Mouse (Mus musculus) frontal cortex, adult 2 months (tissue): Measurements from ENCODE around the gene Pla1a. TPM values are rescaled to one million over a fixed set of nuclear protein-coding genes. Genes with fewer than 3 reads are reported as not detected.

Experiments used
- DNase-seq, 2 experiments: peaks; one replicate each; pipeline ENCODE4 v3.0.0; 2022; ENCODE audit warnings: low spot score in 1 of 2; ENCODE audit errors: extremely low spot score in 1 of 2
- polyA plus RNA-seq: library from polyadenylated mRNA; depleted of rRNA; stranded (reverse); fragments of >200 nt; gene quantifications from 2 replicates; pipeline ENCODE4 v1.2.3, GENCODE M21; 2012

The Pla1a gene
- polyA plus RNA-seq, 1 experiment: 2.4 TPM

DNA sequence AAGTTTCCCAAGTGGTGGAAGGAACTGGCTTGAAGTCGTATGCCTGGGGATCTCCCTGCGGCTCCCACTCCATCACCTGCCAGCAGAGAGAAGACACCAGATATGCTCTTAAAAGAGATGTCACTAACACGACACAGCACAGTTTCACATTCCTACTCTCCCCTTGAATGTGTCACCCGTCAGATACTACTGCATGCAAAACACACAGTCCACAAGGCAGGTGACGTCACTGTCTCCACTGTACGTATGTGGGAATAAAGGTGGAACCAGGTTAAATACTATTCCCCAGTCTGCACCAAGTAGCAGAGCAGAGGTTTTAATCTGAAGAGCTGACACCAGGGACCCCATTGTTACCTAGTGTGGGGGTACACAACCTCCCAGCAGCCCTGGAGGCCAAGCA, 7.5 kb upstream of the Pla1a start:
- DNase-seq: no peak

DNA sequence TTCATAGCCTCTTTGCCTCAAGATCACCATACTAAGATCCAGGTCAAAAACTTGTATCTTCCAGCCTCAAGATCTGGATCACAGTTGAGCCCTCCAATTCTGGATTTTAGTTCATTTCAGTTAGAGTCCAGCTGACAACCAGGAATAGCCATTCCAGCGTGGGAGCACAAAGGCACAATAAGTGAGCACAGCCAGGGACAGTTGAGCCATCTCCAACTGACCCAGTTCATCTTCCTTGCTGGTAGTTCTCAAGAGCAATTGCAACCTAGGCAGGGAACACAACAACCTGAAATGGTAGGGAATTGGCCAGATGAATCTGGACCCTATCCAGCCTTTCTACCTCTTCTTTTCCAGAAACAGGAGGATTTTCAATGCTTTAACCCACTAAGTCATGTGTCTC, 6.2 kb upstream of the Pla1a start:
- DNase-seq: peak in 1 of 2 experiments; percentile 31

DNA sequence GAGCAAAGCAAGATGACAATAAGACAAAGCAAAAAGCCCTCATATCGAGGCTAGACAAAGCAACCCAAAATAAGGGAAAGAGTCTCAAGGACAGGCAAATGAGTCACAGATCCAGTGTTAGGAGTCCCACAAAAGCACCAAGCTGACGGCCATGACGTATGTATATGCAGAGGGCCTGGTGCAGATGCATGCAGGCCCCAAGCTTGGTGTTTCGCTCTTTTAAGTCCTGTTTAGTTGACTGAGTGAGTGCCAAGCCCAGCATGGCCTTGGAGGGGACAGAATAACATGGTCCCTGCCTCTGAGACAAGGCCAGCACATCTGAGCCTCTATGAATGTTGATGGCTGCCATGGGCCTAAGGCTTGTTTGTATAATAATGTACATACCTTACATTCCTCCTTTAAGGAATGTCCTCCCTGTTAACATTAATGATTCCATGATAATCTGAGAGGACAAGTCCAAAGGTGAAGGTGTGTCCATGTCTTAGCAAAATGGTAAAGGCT, 1.4 kb upstream of the Pla1a start:
- DNase-seq: no peak

DNA sequence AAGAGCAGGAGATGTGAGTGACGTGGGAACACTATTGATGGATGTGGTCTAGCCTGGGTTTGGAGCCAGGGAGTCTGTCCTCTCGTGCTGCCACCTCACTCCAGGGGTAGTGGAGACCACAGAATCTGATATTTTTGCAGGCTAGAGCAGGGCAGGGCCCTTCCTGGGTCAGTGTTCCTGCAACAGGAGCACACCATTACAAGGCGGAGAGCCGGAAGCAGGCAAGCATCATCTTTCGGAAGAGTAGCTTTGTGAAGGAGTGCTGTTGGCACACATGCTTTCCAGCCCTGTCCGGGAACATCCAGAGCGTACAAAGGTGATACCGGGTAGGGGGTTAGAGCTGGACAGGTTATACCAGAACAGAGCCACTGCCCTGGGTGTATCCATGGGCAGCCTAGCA, 569 bp upstream of the Pla1a start:
- no peak for DNase-seq

- no peak for DNase-seq
Observed at GRCm38 (mm10) chr16:38431446-38432185, 1.3 kb downstream of the Pla1a start.

DNA sequence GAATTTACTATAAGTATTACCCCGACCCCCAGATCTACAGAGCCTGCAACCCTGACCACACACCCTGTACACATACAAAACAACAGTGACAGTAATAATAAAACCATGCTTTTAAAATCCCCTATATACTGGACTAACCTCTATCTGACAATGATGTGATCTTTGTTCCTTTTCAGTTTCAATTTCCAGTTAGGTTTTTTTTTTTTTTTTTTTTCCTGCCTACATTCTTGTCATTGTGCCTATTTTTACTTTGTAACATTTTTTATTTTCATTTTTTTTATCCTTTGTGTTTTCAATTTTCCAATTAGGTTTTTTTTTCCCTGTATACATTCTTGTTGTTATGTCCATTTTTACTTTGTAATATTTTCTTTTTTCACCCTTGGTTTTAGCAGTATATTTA, 7.1 kb downstream of the Pla1a start:
- DNase-seq: no peak

GRCm38 (mm10) chr16:38425374-38425773, 7.6 kb downstream of the Pla1a start:
- DNase-seq: no peak

- no peak for DNase-seq
Observed at GRCm38 (mm10) chr16:38414953-38415352, 18.0 kb downstream of the Pla1a start.

GRCm38 (mm10) chr16:38408416-38408815, 24.5 kb downstream of the Pla1a start:
- no peak for DNase-seq

DNA sequence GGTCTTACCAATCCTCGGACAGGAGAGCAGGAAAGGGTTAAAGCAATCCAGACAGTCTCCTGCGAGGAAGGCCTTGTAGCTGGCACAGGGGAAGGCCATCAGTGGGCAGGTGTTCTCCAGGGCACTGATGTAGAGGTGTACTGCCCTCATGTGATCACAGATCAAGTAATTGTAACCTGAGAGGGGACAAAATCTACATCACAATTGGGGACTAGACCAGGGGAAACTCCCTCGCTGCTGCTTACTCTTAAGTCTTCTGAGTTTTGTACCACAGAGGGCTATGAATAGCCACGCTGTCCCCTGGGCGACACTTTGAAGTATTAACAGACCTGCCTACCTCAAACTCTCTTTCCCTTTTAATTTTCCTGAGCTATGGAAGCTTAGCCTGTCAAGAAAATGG, 25.4 kb downstream of the Pla1a start:
- DNase-seq: no peak

- no peak for DNase-seq
Observed at GRCm38 (mm10) chr16:38406708-38407107, 26.2 kb downstream of the Pla1a start.

DNA sequence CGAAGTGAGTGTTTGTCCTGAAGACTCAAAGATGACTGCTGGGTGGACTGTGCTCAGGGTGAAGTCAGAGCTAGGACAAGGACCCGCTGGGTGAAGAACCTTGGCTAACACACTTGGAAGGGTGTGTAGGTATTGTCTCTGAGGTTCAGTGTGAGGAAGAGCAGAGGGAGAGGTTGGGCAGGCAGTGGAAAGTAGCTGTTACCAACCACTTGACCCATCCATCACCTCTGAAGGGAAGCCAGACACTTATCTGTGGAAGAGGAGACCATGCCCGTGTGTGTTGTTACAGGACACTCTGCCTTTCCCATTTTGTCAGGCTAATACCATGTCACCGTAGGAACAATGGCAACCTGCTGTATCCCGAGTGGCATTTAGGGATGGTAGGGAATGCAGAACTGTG, 26.7 kb downstream of the Pla1a start:
- no peak for DNase-seq

DNA sequence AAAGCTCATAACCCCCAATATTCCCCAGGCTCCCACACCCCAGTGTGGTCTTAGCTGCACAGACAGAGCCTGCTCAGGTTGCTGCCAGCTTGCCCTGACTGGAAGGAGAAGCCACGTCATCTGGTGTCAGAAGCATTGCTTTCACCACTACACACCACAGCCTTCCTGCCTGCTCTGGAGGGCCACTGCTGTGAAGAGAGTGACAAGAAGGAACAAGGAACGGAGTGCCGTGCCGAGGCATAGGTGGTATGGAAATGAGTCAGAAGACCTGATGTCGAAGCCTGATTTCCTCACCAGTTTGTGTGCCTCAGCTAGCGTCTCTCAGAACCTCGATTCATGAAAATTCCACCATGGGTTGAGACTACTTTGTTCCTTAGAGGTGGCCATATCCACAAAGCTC, 29.3 kb downstream of the Pla1a start:
- DNase-seq: no peak

DNA sequence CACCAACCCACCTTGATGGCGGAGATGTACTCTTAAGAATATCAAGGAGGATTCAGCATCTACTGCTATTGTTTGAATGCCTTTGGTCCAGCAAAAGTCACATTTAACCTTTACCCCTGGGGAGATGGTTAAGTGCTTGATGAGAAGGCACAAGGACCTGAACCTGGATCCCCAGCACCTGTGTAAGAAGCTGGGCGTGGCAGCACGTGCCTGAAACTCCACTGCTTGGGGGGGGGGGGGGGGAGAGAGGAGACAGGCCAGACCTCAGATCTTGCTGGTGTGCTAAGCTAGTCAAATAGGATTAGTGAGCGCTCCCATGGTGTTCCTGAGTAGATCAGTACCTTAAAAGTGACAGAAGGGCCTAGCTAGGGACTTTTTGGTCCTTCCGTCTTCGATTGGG, 31.5 kb downstream of the Pla1a start:
- DNase-seq: no peak

- DNase-seq: no peak
Observed at GRCm38 (mm10) chr16:38400311-38400960, 32.5 kb downstream of the Pla1a start.

DNA sequence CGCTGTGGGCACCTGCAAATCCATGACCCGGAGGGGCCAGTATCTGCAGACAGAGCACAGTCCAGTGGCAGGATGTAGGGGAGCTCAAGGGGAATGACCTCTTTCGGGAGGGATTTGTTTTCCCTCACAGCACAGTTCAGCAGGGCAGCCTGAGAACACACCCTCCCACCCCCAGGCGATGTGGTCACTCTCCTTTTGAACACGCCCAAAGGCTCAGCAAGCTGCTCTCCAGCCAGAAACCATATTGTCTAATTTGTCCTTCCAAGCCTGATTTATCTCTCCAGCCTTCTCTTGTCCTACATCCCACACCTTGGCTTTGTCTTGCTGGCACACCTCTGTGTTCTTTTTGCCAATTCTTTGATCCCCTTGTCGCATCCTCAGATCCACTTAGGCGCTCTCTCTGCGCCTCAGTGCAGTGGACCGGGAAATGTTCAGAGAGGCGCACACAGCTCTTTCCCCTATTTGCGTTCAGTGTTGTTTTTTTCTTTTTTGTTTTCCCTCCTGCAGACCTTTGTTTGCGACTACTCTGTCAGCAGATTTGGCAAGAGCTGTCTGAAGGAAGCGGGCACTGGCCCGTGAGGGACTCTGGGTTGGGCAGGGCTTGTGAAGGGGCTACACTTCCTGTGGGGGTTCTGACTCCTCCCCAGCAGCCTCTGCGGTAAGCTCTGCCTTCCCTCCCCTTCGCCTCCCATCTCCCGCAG, 33.3 kb downstream of the Pla1a start:
- peak in 1 of 2 experiments; percentile 30 for DNase-seq

- DNase-seq: no peak
Observed at GRCm38 (mm10) chr16:38399076-38399475, 33.9 kb downstream of the Pla1a start.

- no peak for DNase-seq
Observed at GRCm38 (mm10) chr16:38398266-38398665, 34.7 kb downstream of the Pla1a start.

GRCm38 (mm10) chr16:38396155-38396554, 36.8 kb downstream of the Pla1a start:
- DNase-seq: no peak

- DNase-seq: no peak
Observed at GRCm38 (mm10) chr16:38395060-38395730, 37.8 kb downstream of the Pla1a start.

DNA sequence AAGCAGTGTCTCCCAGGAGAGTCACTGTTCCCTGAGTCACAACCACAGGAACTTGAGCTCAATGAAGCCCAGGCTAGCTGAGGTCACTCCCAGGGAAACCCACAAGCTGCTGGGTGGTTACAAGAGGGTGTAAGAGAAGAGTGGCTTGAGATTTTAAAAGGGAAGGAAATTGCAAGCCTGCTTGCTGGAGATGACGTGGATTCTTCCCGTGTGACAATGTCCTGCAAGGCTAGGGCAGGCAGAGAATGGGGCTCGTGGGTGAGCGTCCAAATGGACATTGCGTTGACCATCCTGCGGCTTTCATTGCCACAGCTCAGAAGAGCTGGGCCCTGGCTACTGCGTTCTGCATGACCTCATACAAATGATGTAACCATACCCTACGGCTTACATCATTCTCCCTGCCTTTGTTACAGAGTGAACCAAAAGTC, 38.7 kb downstream of the Pla1a start:
- DNase-seq: no peak
